Mouse (Mus musculus): Measurements from ENCODE around the gene Glipr2. TPM values are rescaled to one million over a fixed set of nuclear protein-coding genes. Genes with fewer than 3 reads are reported as not detected.

Gene Glipr2
- polyA plus RNA-seq, 1 experiment from 2014 or later = 31.8 TPM

- H3K27ac ChIP-seq (replicated peaks; ENCODE audit: low read depth, low read length) = no peak overlapping the region
- H3K9ac ChIP-seq (replicated peaks; ENCODE audit: low read length) = no peak overlapping the region
- no peaks in the 10 kb centered on the region for H3K27me3 ChIP-seq (ENCODE audit: control insufficient read depth, insufficient read depth, low read length)
- H3K4me3 ChIP-seq (replicated peaks; ENCODE audit: low read depth, low read length) = no peak overlapping the region
- H3K4me1 ChIP-seq (ENCODE audit: control insufficient read depth, insufficient read depth, low read length) = no peaks in the 10 kb centered on the region
- 85% methylated on average over 14 of the region's 14 CpGs for WGBS
- H3K9me3 ChIP-seq (ENCODE audit: control insufficient read depth, low read length) = no peaks in the 10 kb centered on the region
- H3K36me3 ChIP-seq (ENCODE audit: control insufficient read depth, insufficient read depth, low read length) = peaks cover 56% of the 10 kb centered on the region
- no peak overlapping the region for H3K4me2 ChIP-seq (ENCODE audit: low read length)
- DNase-seq (no peak), ATAC-seq (ENCODE audit: low FRiP score, low TSS enrichment) (no peak)
Observed at GRCm38 (mm10) chr4:43936749-43937674, 20.2 kb upstream of the Glipr2 start.

GRCm38 (mm10) chr4:43941315-43941714 is 15.9 kb upstream of the Glipr2 start:
- H3K4me2 ChIP-seq (ENCODE audit: low read length) = no peak overlapping the region
- no peaks in the 10 kb centered on the region for H3K27me3 ChIP-seq (ENCODE audit: control insufficient read depth, insufficient read depth, low read length)
- peaks cover 52% of the 10 kb centered on the region for H3K36me3 ChIP-seq (ENCODE audit: control insufficient read depth, insufficient read depth, low read length)
- no peaks in the 10 kb centered on the region for H3K9me3 ChIP-seq (ENCODE audit: control insufficient read depth, low read length)
- H3K27ac ChIP-seq (replicated peaks; ENCODE audit: low read depth, low read length) = no peak overlapping the region
- H3K9ac ChIP-seq (replicated peaks; ENCODE audit: low read length) = no peak overlapping the region
- ATAC-seq (ENCODE audit: low FRiP score, low TSS enrichment) (no peak), DNase-seq (no peak)
- H3K4me3 ChIP-seq (replicated peaks; ENCODE audit: low read depth, low read length) = no peak overlapping the region
- no peaks in the 10 kb centered on the region for H3K4me1 ChIP-seq (ENCODE audit: control insufficient read depth, insufficient read depth, low read length)
- 95% methylated on average over 5 of the region's 5 CpGs for WGBS

GRCm38 (mm10) chr4:43942421-43942820 is 14.8 kb upstream of the Glipr2 start:
- Histone ChIP-seq H3K27ac (replicated peaks; ENCODE audit: low read depth, low read length) (no peak overlapping the region), H3K4me2 (ENCODE audit: low read length) (no peak overlapping the region), H3K4me3 (replicated peaks; ENCODE audit: low read depth, low read length) (no peak overlapping the region), H3K36me3 (ENCODE audit: control insufficient read depth, insufficient read depth, low read length) (peaks cover 55% of the 10 kb centered on the region), H3K9me3 (ENCODE audit: control insufficient read depth, low read length) (no peaks in the 10 kb centered on the region), H3K4me1 (ENCODE audit: control insufficient read depth, insufficient read depth, low read length) (no peaks in the 10 kb centered on the region), H3K9ac (replicated peaks; ENCODE audit: low read length) (no peak overlapping the region), H3K27me3 (ENCODE audit: control insufficient read depth, insufficient read depth, low read length) (no peaks in the 10 kb centered on the region)
- WGBS = 88% methylated on average over 8 of the region's 8 CpGs
- DNase-seq (no peak), ATAC-seq (ENCODE audit: low FRiP score, low TSS enrichment) (no peak)

- WGBS = 97% methylated on average over 2 of the region's 2 CpGs
- Histone ChIP-seq H3K4me2 (ENCODE audit: low read length) (no peak overlapping the region), H3K36me3 (ENCODE audit: control insufficient read depth, insufficient read depth, low read length) (peaks cover 18% of the 10 kb centered on the region), H3K4me3 (replicated peaks; ENCODE audit: low read depth, low read length) (no peak overlapping the region), H3K27ac (replicated peaks; ENCODE audit: low read depth, low read length) (no peak overlapping the region), H3K4me1 (ENCODE audit: control insufficient read depth, insufficient read depth, low read length) (no peaks in the 10 kb centered on the region), H3K27me3 (ENCODE audit: control insufficient read depth, insufficient read depth, low read length) (no peaks in the 10 kb centered on the region), H3K9me3 (ENCODE audit: control insufficient read depth, low read length) (no peaks in the 10 kb centered on the region), H3K9ac (replicated peaks; ENCODE audit: low read length) (no peak overlapping the region)
- DNase-seq = no peak
- no peak for ATAC-seq (ENCODE audit: low FRiP score, low TSS enrichment)
Observed at GRCm38 (mm10) chr4:43947571-43947970, 9.6 kb upstream of the Glipr2 start.

- H3K4me1 ChIP-seq (ENCODE audit: control insufficient read depth, insufficient read depth, low read length) = peaks cover 11% of the 10 kb centered on the region; the same call in 1 of the 2 replicates
- H3K27me3 ChIP-seq (ENCODE audit: control insufficient read depth, insufficient read depth, low read length) = 0 out of 2 replicates have a peak, but pooled peaks cover 7% of the 10 kb centered on the region
- under 1% methylated on average over 26 of the region's 26 CpGs for WGBS
Observed at GRCm38 (mm10) chr4:43957846-43958461, 753 bp downstream of the Glipr2 start.

GRCm38 (mm10) chr4:43959523-43960179 is 2.5 kb downstream of the Glipr2 start:
- Histone ChIP-seq H3K9ac (replicated peaks; ENCODE audit: low read length) (no peak overlapping the region; the same call in 1 of the 2 replicates), H3K27ac (replicated peaks; ENCODE audit: low read depth, low read length) (no peak overlapping the region), H3K27me3 (ENCODE audit: control insufficient read depth, insufficient read depth, low read length) (0 out of 2 replicates have a peak, but pooled peaks cover 10% of the 10 kb centered on the region), H3K36me3 (ENCODE audit: control insufficient read depth, insufficient read depth, low read length) (no peaks in the 10 kb centered on the region), H3K4me3 (replicated peaks; ENCODE audit: low read depth, low read length) (no peak overlapping the region), H3K4me1 (ENCODE audit: control insufficient read depth, insufficient read depth, low read length) (peaks cover 11% of the 10 kb centered on the region; the same call in 1 of the 2 replicates), H3K4me2 (ENCODE audit: low read length) (peak overlapping the region; percentile 98), H3K9me3 (ENCODE audit: control insufficient read depth, low read length) (no peaks in the 10 kb centered on the region)
- DNase-seq (no peak), ATAC-seq (ENCODE audit: low FRiP score, low TSS enrichment) (no peak)
- 73% methylated on average over 9 of the region's 9 CpGs for WGBS

More at GRCm38 (mm10) chr4:43957846-43958461, 753 bp downstream of the Glipr2 start:
- H3K9ac ChIP-seq (replicated peaks; ENCODE audit: low read length) = peak overlapping the region; percentile 72
- H3K36me3 ChIP-seq (ENCODE audit: control insufficient read depth, insufficient read depth, low read length) = no peaks in the 10 kb centered on the region
- H3K4me2 ChIP-seq (ENCODE audit: low read length) = peak overlapping the region; percentile 98
- peak; percentile 86 for DNase-seq
- H3K9me3 ChIP-seq (ENCODE audit: control insufficient read depth, low read length) = no peaks in the 10 kb centered on the region
- H3K27ac ChIP-seq (replicated peaks; ENCODE audit: low read depth, low read length) = peak overlapping the region; percentile 61
- peak; percentile 73 for ATAC-seq (ENCODE audit: low FRiP score, low TSS enrichment)
- peak overlapping the region; percentile 70 for H3K4me3 ChIP-seq (replicated peaks; ENCODE audit: low read depth, low read length)

- Histone ChIP-seq H3K27ac (replicated peaks; ENCODE audit: low read depth, low read length) (no peak overlapping the region), H3K27me3 (ENCODE audit: control insufficient read depth, insufficient read depth, low read length) (0 out of 2 replicates have a peak, but pooled peaks cover 10% of the 10 kb centered on the region), H3K4me3 (replicated peaks; ENCODE audit: low read depth, low read length) (no peak overlapping the region), H3K36me3 (ENCODE audit: control insufficient read depth, insufficient read depth, low read length) (no peaks in the 10 kb centered on the region), H3K9me3 (ENCODE audit: control insufficient read depth, low read length) (no peaks in the 10 kb centered on the region), H3K9ac (replicated peaks; ENCODE audit: low read length) (no peak overlapping the region), H3K4me1 (ENCODE audit: control insufficient read depth, insufficient read depth, low read length) (peaks cover 11% of the 10 kb centered on the region; the same call in 1 of the 2 replicates), H3K4me2 (ENCODE audit: low read length) (no peak overlapping the region)
- DNase-seq (no peak), ATAC-seq (ENCODE audit: low FRiP score, low TSS enrichment) (no peak)
- WGBS = 91% methylated on average over 6 of the region's 6 CpGs
Observed at GRCm38 (mm10) chr4:43960207-43960606, 3.0 kb downstream of the Glipr2 start.

- WGBS = 59% methylated on average over 2 of the region's 2 CpGs
- 0 out of 2 replicates have a peak, but pooled peaks cover 5% of the 10 kb centered on the region for H3K27me3 ChIP-seq (ENCODE audit: control insufficient read depth, insufficient read depth, low read length)
- no peak overlapping the region for H3K27ac ChIP-seq (replicated peaks; ENCODE audit: low read depth, low read length)
- H3K4me2 ChIP-seq (ENCODE audit: low read length) = no peak overlapping the region
- no peaks in the 10 kb centered on the region for H3K36me3 ChIP-seq (ENCODE audit: control insufficient read depth, insufficient read depth, low read length)
- no peak overlapping the region for H3K4me3 ChIP-seq (replicated peaks; ENCODE audit: low read depth, low read length)
- DNase-seq (no peak), ATAC-seq (ENCODE audit: low FRiP score, low TSS enrichment) (no peak)
- H3K9me3 ChIP-seq (ENCODE audit: control insufficient read depth, low read length) = no peaks in the 10 kb centered on the region
- peaks cover 6% of the 10 kb centered on the region for H3K4me1 ChIP-seq (ENCODE audit: control insufficient read depth, insufficient read depth, low read length)
- H3K9ac ChIP-seq (replicated peaks; ENCODE audit: low read length) = no peak overlapping the region
Observed at GRCm38 (mm10) chr4:43964326-43964833, 7.2 kb downstream of the Glipr2 start.
